Mouse (Mus musculus) gastrocnemius, adult 2 months (tissue): ENCODE results near the gene Lair1. TPM values are rescaled to one million over a fixed set of nuclear protein-coding genes. Genes with fewer than 3 reads are reported as not detected.

Source experiments
- DNase-seq: peaks from one replicate; pipeline ENCODE4 v3.0.0; 2022
- H3K27ac ChIP-seq: fragments of 200-600 bp; 2 replicates; pipeline ENCODE4 v1.8.1; 2022; ENCODE audit warnings: mild to moderate bottlenecking
- H3K4me3 ChIP-seq: fragments of 200-600 bp; 2 replicates; pipeline ENCODE4 v1.8.1; 2022; ENCODE audit warnings: mild to moderate bottlenecking, moderate library complexity
- CTCF ChIP-seq: fragments of 200-600 bp; IDR thresholded peaks from 2 replicates; pipeline ENCODE4 v1.8.1; 2022; ENCODE audit warnings: antibody characterized with exemption, mild to moderate bottlenecking, moderate library complexity
- intact Hi-C: fragments of 180-260 bp; cut with DNase I; formaldehyde crosslinking; loops from one replicate; pipeline ENCODE4 v1.15.1; 2025
- long read RNA-seq, 2 experiments: library from polyadenylated mRNA; stranded (forward); transcript quantifications; one replicate each; pipeline ENCODE4 v2.0.0; 2021
- total RNA-seq, 2 experiments: library from RNA; stranded (reverse); gene quantifications; 2 replicates each; pipeline ENCODE4 v1.2.3; 2021

Lair1 gene
- under 1 TPM; 0.25 to 0.48 TPM for total RNA-seq
- long read RNA-seq, experiment 1 = 0 reads
- long read RNA-seq, experiment 2 = 0 reads

- Histone ChIP-seq H3K4me3 (no peak within 1 kb of the TSS), H3K27ac (no peak within 1 kb of the TSS)
- no peak for TF ChIP-seq CTCF
- DNase-seq = no peak
- intact Hi-C loops = no loop called here
Observed at GRCm38 (mm10) chr7:4063013-4063412, at the start of gene Lair1. Lair1 (minus strand) TSS chr7:4063204.

- TF ChIP-seq CTCF = no peak
- no peak overlapping the region for H3K27ac ChIP-seq
- intact Hi-C loops = no loop called here
- no peak overlapping the region for H3K4me3 ChIP-seq
- no peak for DNase-seq
Observed at GRCm38 (mm10) chr7:4111766-4112165, 48.8 kb upstream of the Lair1 start.

GRCm38 (mm10) chr7:4103411-4103810 is 40.4 kb upstream of the Lair1 start:
- Histone ChIP-seq H3K27ac (no peak overlapping the region), H3K4me3 (no peak overlapping the region)
- TF ChIP-seq CTCF = peak; percentile 71
- DNase-seq = no peak
- intact Hi-C loops = loop anchor here (10.0 kb wide), 1 partner anchor 321 kb away; no protein-coding TSS in a partner anchor

GRCm38 (mm10) chr7:4101144-4101543 is 38.1 kb upstream of the Lair1 start:
- no peak for TF ChIP-seq CTCF

GRCm38 (mm10) chr7:4098832-4099231 is 35.8 kb upstream of the Lair1 start:
- intact Hi-C loops = no loop called here
- Histone ChIP-seq H3K4me3 (no peak overlapping the region), H3K27ac (no peak overlapping the region)
- no peak for DNase-seq
- TF ChIP-seq CTCF = no peak

More at GRCm38 (mm10) chr7:4101144-4101543, 38.1 kb upstream of the Lair1 start:
- H3K4me3 ChIP-seq = no peak overlapping the region
- intact Hi-C loops = loop anchor here (10.0 kb wide), 1 partner anchor 324 kb away; no protein-coding TSS in a partner anchor
- no peak overlapping the region for H3K27ac ChIP-seq
- no peak for DNase-seq

GRCm38 (mm10) chr7:4098301-4098700 is 35.3 kb upstream of the Lair1 start:
- intact Hi-C loops = no loop called here
- no peak for TF ChIP-seq CTCF
- H3K27ac ChIP-seq = no peak overlapping the region
- DNase-seq = no peak
- H3K4me3 ChIP-seq = no peak overlapping the region

GRCm38 (mm10) chr7:4091170-4091569 is 28.2 kb upstream of the Lair1 start:
- no peak overlapping the region for H3K27ac ChIP-seq
- intact Hi-C loops = no loop called here
- TF ChIP-seq CTCF = no peak
- no peak for DNase-seq
- no peak overlapping the region for H3K4me3 ChIP-seq

- intact Hi-C loops = no loop called here
- TF ChIP-seq CTCF = no peak
- Histone ChIP-seq H3K4me3 (no peak overlapping the region), H3K27ac (no peak overlapping the region)
- no peak for DNase-seq
Observed at GRCm38 (mm10) chr7:4088679-4089078, 25.7 kb upstream of the Lair1 start.

- intact Hi-C loops = no loop called here
Observed at GRCm38 (mm10) chr7:4087896-4088480, 25.0 kb upstream of the Lair1 start.

GRCm38 (mm10) chr7:4087238-4087895 is 24.4 kb upstream of the Lair1 start:
- no peak for DNase-seq
- no peak overlapping the region for H3K27ac ChIP-seq
- H3K4me3 ChIP-seq = no peak overlapping the region
- intact Hi-C loops = no loop called here
- no peak for TF ChIP-seq CTCF

More at GRCm38 (mm10) chr7:4087896-4088480, 25.0 kb upstream of the Lair1 start:
- no peak for DNase-seq
- TF ChIP-seq CTCF = no peak
- Histone ChIP-seq H3K4me3 (no peak overlapping the region), H3K27ac (no peak overlapping the region)

- Histone ChIP-seq H3K4me3 (no peak overlapping the region), H3K27ac (no peak overlapping the region)
- intact Hi-C loops = no loop called here
- DNase-seq = no peak
- TF ChIP-seq CTCF = no peak
Observed at GRCm38 (mm10) chr7:4085562-4085961, 22.6 kb upstream of the Lair1 start.

GRCm38 (mm10) chr7:4084161-4084560 is 21.2 kb upstream of the Lair1 start:
- DNase-seq = no peak
- no peak for TF ChIP-seq CTCF
- intact Hi-C loops = no loop called here
- Histone ChIP-seq H3K27ac (no peak overlapping the region), H3K4me3 (no peak overlapping the region)

- 0 out of 2 replicates have a peak overlapping the region, but pooled peaks have one; percentile 13 for H3K4me3 ChIP-seq
- no peak for DNase-seq
- TF ChIP-seq CTCF = no peak
- H3K27ac ChIP-seq = no peak overlapping the region
- intact Hi-C loops = no loop called here
Observed at GRCm38 (mm10) chr7:4082804-4083203, 19.8 kb upstream of the Lair1 start.
